Mouse (Mus musculus) CD4-positive, CD25-positive, alpha-beta regulatory T cell, adult 4 months (primary cell): ENCODE results near the gene Fbxw17. TPM values are rescaled to one million over a fixed set of nuclear protein-coding genes. Genes with fewer than 3 reads are reported as not detected.
"Not testable (repeated sequence)": the region's sequence is repeated elsewhere in the genome, so short reads cannot be mapped to it uniquely, and the experiment has no call there.

Experiments used
- ATAC-seq: one replicate; pipeline ENCODE4 v1.8.0; 2017
- polyA plus RNA-seq, 2 experiments: library from polyadenylated mRNA; unstranded; fragments of 100-300 nt; shearing (Covaris generic); gene quantifications; one replicate each; pipeline ENCODE4 v1.2.1; 2017

The Fbxw17 gene
- 10 to 100 TPM; 24.7 to 43.6 TPM for polyA plus RNA-seq

GRCm38 (mm10) chr13:50417389-50418183 lies at the start of gene Fbxw17:
TSS of gene Fbxw17 (plus strand) at chr13:50417864.
- peak; percentile 97 for ATAC-seq

GRCm38 (mm10) chr13:50372934-50373705 lies 44.5 kb upstream of the Fbxw17 start:
- ATAC-seq = not testable (repeated sequence)

GRCm38 (mm10) chr13:50389146-50389545 lies 28.5 kb upstream of the Fbxw17 start:
- not testable (repeated sequence) for ATAC-seq

GRCm38 (mm10) chr13:50418421-50418820 lies 757 bp downstream of the Fbxw17 start:
- ATAC-seq = no peak

GRCm38 (mm10) chr13:50423625-50424209 lies 6.1 kb downstream of the Fbxw17 start:
- no peak for ATAC-seq

- no peak for ATAC-seq
These were observed 6.9 kb downstream of the Fbxw17 start for GRCm38 (mm10) chr13:50424517-50424916.

GRCm38 (mm10) chr13:50426686-50427085 lies 9.0 kb downstream of the Fbxw17 start:
- no peak for ATAC-seq

GRCm38 (mm10) chr13:50443812-50444211 lies 26.1 kb downstream of the Fbxw17 start, which contains the start of gene Gm47429:
TSS of gene Gm47429 (minus strand) at chr13:50443912.
- no peak for ATAC-seq

- ATAC-seq = no peak
These were observed 27.6 kb downstream of the Fbxw17 start for GRCm38 (mm10) chr13:50445261-50445660.

GRCm38 (mm10) chr13:50452266-50452665 lies 34.6 kb downstream of the Fbxw17 start:
- ATAC-seq = not testable (repeated sequence)

- no peak for ATAC-seq
These were observed 35.8 kb downstream of the Fbxw17 start for GRCm38 (mm10) chr13:50453426-50453825.

GRCm38 (mm10) chr13:50460433-50460832 lies 42.8 kb downstream of the Fbxw17 start:
- not testable (repeated sequence) for ATAC-seq

GRCm38 (mm10) chr13:50464621-50465562 lies 47.2 kb downstream of the Fbxw17 start:
- ATAC-seq = no peak

- ATAC-seq = no peak
These were observed 49.3 kb downstream of the Fbxw17 start, which contains the start of gene Nutm2 for GRCm38 (mm10) chr13:50467007-50467406. TSS of gene Nutm2 (plus strand) at chr13:50467307.

Other genes starting within 250 kb of the Fbxw17 start
- not detected for gene Gm906, start 167.6 kb upstream of the Fbxw17 start, polyA plus RNA-seq
- not detected for gene Gm47429, start 26.0 kb downstream of the Fbxw17 start, polyA plus RNA-seq
- not detected for gene Nutm2, start 49.4 kb downstream of the Fbxw17 start, polyA plus RNA-seq
- gene Gm904, start 225.4 kb downstream of the Fbxw17 start, polyA plus RNA-seq = not detected